In the genomic region with DNA sequence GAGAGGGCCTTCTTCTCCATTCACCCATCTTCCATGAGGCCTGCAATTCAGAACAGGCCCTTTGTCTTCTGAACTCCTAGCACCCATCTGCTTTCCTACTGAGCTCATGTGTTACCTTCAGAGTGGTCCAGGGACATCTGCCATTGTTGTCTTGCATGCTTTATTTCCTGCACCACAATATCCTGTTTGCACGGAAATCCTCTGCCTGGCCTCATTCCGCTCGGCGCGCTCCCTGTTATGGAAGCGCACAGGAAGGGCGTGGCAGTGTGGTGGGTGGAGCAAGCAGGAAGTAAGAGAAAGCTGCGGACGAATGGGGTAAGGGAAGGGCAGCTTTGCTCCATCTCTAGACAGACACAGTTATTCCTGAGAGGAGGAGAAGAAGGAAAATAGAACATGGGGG, we compare ENCODE assay signal across 11 mouse cellular contexts. TPM values are rescaled to one million over a fixed set of nuclear protein-coding genes. Genes with fewer than 3 reads are reported as not detected.
A peak's percentile ranks its signal among the peaks of the same experiment; 100 is the strongest.
DNase-seq lines count a peak whose midpoint lies in the region; ATAC-seq and TF ChIP-seq lines count a peak whose summit lies in the region.
"Had no signal": no experiment of that assay in that cellular context is flagged by ENCODE, and none has a peak within 500 bp of the region (broad histone marks: within the 10 kb centered on the region; RNA-seq: fewer than 3 reads in every experiment).

No protein-coding gene starts in this region.

- peak; percentile 53 for DNase-seq in gastrocnemius, adult 2 months
- DNase-seq in gastrocnemius, postnatal 36 days = no peak
- DNase-seq in adrenal gland, postnatal 36 days = peak; percentile 31 to 50
- DNase-seq in kidney, adult 8-10 months = peak; percentile 35 to 48
- DNase-seq in lung, postnatal 0 days (ENCODE audit: low spot score) = peak; percentile 65
- no peak for DNase-seq in urinary bladder, postnatal 25 days (ENCODE audit: low spot score)
- no peak for DNase-seq in frontal cortex, adult 2 months (ENCODE audit: extremely low spot score in 1 of 2, low spot score in 1 of 2)
- DNase-seq: B cell, adult 2 months; liver, postnatal 0 days had no signal

- no peak overlapping the region for H3K4me3 ChIP-seq in gastrocnemius, adult 2 months
- no peak overlapping the region for H3K4me3 ChIP-seq in lung, postnatal 0 days (ENCODE audit: low read depth, low read length)
- H3K4me3 ChIP-seq: erythroblast, embryonic 14.5 days had no signal

- H3K4me2 ChIP-seq in lung, postnatal 0 days (replicated peaks; ENCODE audit: low read depth, low read length) = no peak overlapping the region

- no peak for TF ChIP-seq CTCF in gastrocnemius, adult 2 months (IDR thresholded peaks at IDR 0.05)
- TF ChIP-seq CTCF in lung, postnatal 0 days (IDR thresholded peaks at IDR 0.05) = no peak

- no peaks in the 10 kb centered on the region for H3K4me1 ChIP-seq in lung, postnatal 0 days (ENCODE audit: insufficient read depth, low read depth, low read length)

- no peaks in the 10 kb centered on the region for H3K36me3 ChIP-seq in lung, postnatal 0 days (ENCODE audit: insufficient read depth, low read length)

- no peaks in the 10 kb centered on the region for H3K9me3 ChIP-seq in lung, postnatal 0 days (ENCODE audit: low read length)

- no peak overlapping the region for H3K9ac ChIP-seq in lung, postnatal 0 days (replicated peaks; ENCODE audit: low read depth)
- H3K9ac ChIP-seq: liver, postnatal 0 days had no signal

- WGBS in lung, postnatal 0 days = 71% methylated on average over 9 of the region's 9 CpGs

- peak; percentile 86 for ATAC-seq in lung, postnatal 0 days
- ATAC-seq in CD4-positive, CD25-positive, alpha-beta regulatory T cell, adult 4 months = no peak
- ATAC-seq: liver, postnatal 0 days had no signal

- H3K27ac ChIP-seq in gastrocnemius, adult 2 months = peak overlapping the region; percentile 70
- no peak overlapping the region for H3K27ac ChIP-seq in lung, postnatal 0 days (ENCODE audit: low read length)

- intact Hi-C loops in gastrocnemius, adult 2 months (cut with DNase I) = no loop called here
- intact Hi-C loops in gastrocnemius, postnatal 36 days (cut with DNase I) = no loop called here

- peak; percentile 96 for TF ChIP-seq EP300 in lung, postnatal 0 days (IDR thresholded peaks at IDR 0.05)

- no peaks in the 10 kb centered on the region for H3K27me3 ChIP-seq in lung, postnatal 0 days (replicated peaks; ENCODE audit: insufficient read depth, low read length)

RNA-seq across cellular contexts. Expression of a gene that starts 14.1 kb away (rescaled TPM):
- 100 to 1,000 TPM in 1 of 2 experiments, 10 to 100 TPM in 1; 70.8 to 175 TPM for total RNA-seq in gastrocnemius, adult 2 months (2021)
- 100 to 1,000 TPM in 1 of 2 experiments, 10 to 100 TPM in 1; 62.6 to 127 TPM for total RNA-seq in gastrocnemius, postnatal 36 days (2021)
- total RNA-seq in adrenal gland, postnatal 36 days (2021) = 1 to 10 TPM; 5.2 to 8.4 TPM
- polyA plus RNA-seq in lung, postnatal 0 days (2015; fragmentation: Nextera tagmentation; extraction: Ambion mirVana) = 64.9 and 69.3 TPM in 2 replicates
- not detected for polyA plus RNA-seq in CD4-positive, CD25-positive, alpha-beta regulatory T cell, adult 4 months (2017; shearing (Covaris generic))
- polyA plus RNA-seq in frontal cortex, adult 2 months (2012; rRNA removed) = 10.7 and 12.6 TPM in 2 replicates
- polyA plus RNA-seq: erythroblast, embryonic 14.5 days had no signal

Comparison
In these comparisons a context has a peak if more than half of its experiments do, and no peak if none do; other contexts are left out.
1. DNase-seq: peak in gastrocnemius, adult 2 months (single experiment), adrenal gland, postnatal 36 days (2 of 2), kidney, adult 8-10 months (2 of 2) and lung, postnatal 0 days (single experiment); none in gastrocnemius, postnatal 36 days (0 of 2), urinary bladder, postnatal 25 days (single experiment) and frontal cortex, adult 2 months (0 of 2).
2. RNA of a gene that starts 14.1 kb away (total RNA-seq): 70.8 to 175 TPM in gastrocnemius, adult 2 months and 62.6 to 127 TPM in gastrocnemius, postnatal 36 days; 5.2 to 8.4 TPM in adrenal gland, postnatal 36 days; every median in the first group is over 4 times any median in the second.